Mouse (Mus musculus): Measurements from ENCODE around the gene Hook2.

The Hook2 gene

GRCm38 (mm10) chr8:84973079-84973478 lies 17.3 kb upstream of the Hook2 start:
- DNase-seq (ENCODE audit: low read depth, low spot score), result no peak

- DNase-seq (ENCODE audit: low read depth, low spot score), result no peak
These were observed 16.4 kb upstream of the Hook2 start for GRCm38 (mm10) chr8:84973803-84974542.

- no peak for DNase-seq (ENCODE audit: low read depth, low spot score)
These were observed 15.8 kb upstream of the Hook2 start for GRCm38 (mm10) chr8:84974543-84975142.

- DNase-seq (ENCODE audit: low read depth, low spot score), result no peak
These were observed 15.0 kb upstream of the Hook2 start for GRCm38 (mm10) chr8:84975434-84975833.

GRCm38 (mm10) chr8:84976031-84976762 lies 14.2 kb upstream of the Hook2 start:
- peak; percentile 96 for DNase-seq (ENCODE audit: low read depth, low spot score)

- DNase-seq (ENCODE audit: low read depth, low spot score), result no peak
These were observed 13.5 kb upstream of the Hook2 start for GRCm38 (mm10) chr8:84976763-84977434.

GRCm38 (mm10) chr8:84977435-84978247 lies 12.8 kb upstream of the Hook2 start:
- no peak for DNase-seq (ENCODE audit: low read depth, low spot score)

- peak; percentile 99 for DNase-seq (ENCODE audit: low read depth, low spot score)
These were observed 12.0 kb upstream of the Hook2 start, which contains the start of gene Junb for GRCm38 (mm10) chr8:84978248-84978940. Gene Junb, minus strand, starts transcription at chr8:84978718.

GRCm38 (mm10) chr8:84979599-84980421 lies 10.6 kb upstream of the Hook2 start:
- peak; percentile 93 for DNase-seq (ENCODE audit: low read depth, low spot score)

- DNase-seq (ENCODE audit: low read depth, low spot score), result peak; percentile 80
These were observed 9.6 kb upstream of the Hook2 start for GRCm38 (mm10) chr8:84980622-84981358.

GRCm38 (mm10) chr8:84981644-84982498 lies 8.5 kb upstream of the Hook2 start:
- no peak for DNase-seq (ENCODE audit: low read depth, low spot score)

GRCm38 (mm10) chr8:84982499-84983011 lies 7.8 kb upstream of the Hook2 start:
- no peak for DNase-seq (ENCODE audit: low read depth, low spot score)

GRCm38 (mm10) chr8:84984294-84985048 lies 5.9 kb upstream of the Hook2 start:
- no peak for DNase-seq (ENCODE audit: low read depth, low spot score)

GRCm38 (mm10) chr8:84985049-84985683 lies 5.2 kb upstream of the Hook2 start:
- DNase-seq (ENCODE audit: low read depth, low spot score), result no peak

GRCm38 (mm10) chr8:84985684-84986378 lies 4.6 kb upstream of the Hook2 start:
- peak; percentile 87 for DNase-seq (ENCODE audit: low read depth, low spot score)

GRCm38 (mm10) chr8:84986379-84986945 lies 3.9 kb upstream of the Hook2 start:
- no peak for DNase-seq (ENCODE audit: low read depth, low spot score)
